Mouse (Mus musculus): ENCODE measurements at regions not wholly inside any gene's neighbourhood (a gene's known extent, or its start where the extent isn't known, plus 50 kb on each side); places are given as distances from the start of the nearest gene placed in this dataset.
"Not testable (repeated sequence)": the region's sequence is repeated elsewhere in the genome, so short reads cannot be mapped to it uniquely, and the experiment has no call there.

- not testable (repeated sequence) for DNase-seq (ENCODE audit: low read depth, low spot score)
These were observed 1037.6 kb upstream of the Sel1l start for GRCm38 (mm10) chr12:92886394-92887075.

- DNase-seq (ENCODE audit: low read depth, low spot score), result not testable (repeated sequence)
These were observed 1035.1 kb upstream of the Sel1l start for GRCm38 (mm10) chr12:92884014-92884413.

GRCm38 (mm10) chr12:92883091-92883490 is 1034.1 kb upstream of the Sel1l start:
- DNase-seq (ENCODE audit: low read depth, low spot score), result not testable (repeated sequence)

- DNase-seq (ENCODE audit: low read depth, low spot score), result not testable (repeated sequence)
These were observed 1033.6 kb upstream of the Sel1l start for GRCm38 (mm10) chr12:92882540-92882939.

- DNase-seq (ENCODE audit: low read depth, low spot score), result no peak
These were observed 1024.6 kb upstream of the Sel1l start for GRCm38 (mm10) chr12:92873602-92874001.

- DNase-seq (ENCODE audit: low read depth, low spot score), result no peak
These were observed 1020.4 kb upstream of the Sel1l start for GRCm38 (mm10) chr12:92869336-92869735.

GRCm38 (mm10) chr12:92823090-92823786 is 974.3 kb upstream of the Sel1l start:
- DNase-seq (ENCODE audit: low read depth, low spot score), result no peak

- DNase-seq (ENCODE audit: low read depth, low spot score), result no peak
These were observed 969.7 kb upstream of the Sel1l start for GRCm38 (mm10) chr12:92818610-92819009.

- DNase-seq (ENCODE audit: low read depth, low spot score), result no peak
These were observed 952.2 kb upstream of the Sel1l start for GRCm38 (mm10) chr12:92801121-92801520.

- no peak for DNase-seq (ENCODE audit: low read depth, low spot score)
These were observed 934.4 kb upstream of the Sel1l start for GRCm38 (mm10) chr12:92783362-92783761.

- DNase-seq (ENCODE audit: low read depth, low spot score), result no peak
These were observed 930.8 kb upstream of the Sel1l start for GRCm38 (mm10) chr12:92779695-92780292.

- DNase-seq (ENCODE audit: low read depth, low spot score), result no peak
These were observed 926.7 kb upstream of the Sel1l start for GRCm38 (mm10) chr12:92775668-92776067.

- no peak for DNase-seq (ENCODE audit: low read depth, low spot score)
These were observed 899.6 kb upstream of the Sel1l start for GRCm38 (mm10) chr12:92748576-92748975.

GRCm38 (mm10) chr12:92740818-92741217 is 891.9 kb upstream of the Sel1l start:
- no peak for DNase-seq (ENCODE audit: low read depth, low spot score)

GRCm38 (mm10) chr12:92739196-92739595 is 890.2 kb upstream of the Sel1l start:
- DNase-seq (ENCODE audit: low read depth, low spot score), result no peak

GRCm38 (mm10) chr12:92737623-92738370 is 888.8 kb upstream of the Sel1l start:
- DNase-seq (ENCODE audit: low read depth, low spot score), result no peak

GRCm38 (mm10) chr12:92723022-92723421 is 874.1 kb upstream of the Sel1l start:
- no peak for DNase-seq (ENCODE audit: low read depth, low spot score)

GRCm38 (mm10) chr12:92713415-92713814 is 864.5 kb upstream of the Sel1l start:
- no peak for DNase-seq (ENCODE audit: low read depth, low spot score)

- DNase-seq (ENCODE audit: low read depth, low spot score), result no peak
These were observed 859.5 kb upstream of the Sel1l start for GRCm38 (mm10) chr12:92708466-92708865.

- DNase-seq (ENCODE audit: low read depth, low spot score), result no peak
These were observed 854.8 kb upstream of the Sel1l start for GRCm38 (mm10) chr12:92703731-92704130.

GRCm38 (mm10) chr12:92692956-92693355 is 844.0 kb upstream of the Sel1l start:
- no peak for DNase-seq (ENCODE audit: low read depth, low spot score)

GRCm38 (mm10) chr12:92672396-92672795 is 823.4 kb upstream of the Sel1l start:
- no peak for DNase-seq (ENCODE audit: low read depth, low spot score)
